Mouse (Mus musculus) stomach, postnatal 0 days (tissue): ENCODE data around the gene Slc26a5. TPM values are rescaled to one million over a fixed set of nuclear protein-coding genes. Genes with fewer than 3 reads are reported as not detected.

Experiments used
- ATAC-seq: fragments of 200-750 bp; cut with Nextera tagmentation; 2 replicates; pipeline ENCODE4 v1.8.0; 2017; ENCODE audit not compliant: low FRiP score, low TSS enrichment
- DNase-seq: peaks from one replicate; pipeline ENCODE4 v3.0.0-alpha.2; 2016; ENCODE audit warnings: low spot score
- H3K27ac ChIP-seq: fragments of 300-500 bp; sonication (generic); replicated peaks from 2 replicates; pipeline ENCODE4 v1.5.1; 2014; ENCODE audit warnings: mild to moderate bottlenecking, control low read depth
- H3K27me3 ChIP-seq: fragments of 300-500 bp; sonication (generic); 2 replicates; pipeline ENCODE4 v1.6.1; 2014; ENCODE audit warnings: low read length; ENCODE audit not compliant: control insufficient read depth, insufficient read depth
- H3K36me3 ChIP-seq: fragments of 300-500 bp; sonication (generic); 2 replicates; pipeline ENCODE4 v1.6.1; 2014; ENCODE audit warnings: low read length, mixed read lengths; ENCODE audit not compliant: control insufficient read depth, insufficient read depth
- H3K4me1 ChIP-seq: fragments of 300-500 bp; sonication (generic); replicated peaks from 2 replicates; pipeline ENCODE4 v1.6.1; 2014; ENCODE audit warnings: antibody characterized with exemption; ENCODE audit not compliant: control insufficient read depth, insufficient read depth
- H3K4me2 ChIP-seq: fragments of 300-500 bp; sonication (generic); replicated peaks from 2 replicates; pipeline ENCODE4 v1.6.1; 2014; ENCODE audit warnings: low read depth, mild to moderate bottlenecking, control low read depth, moderate library complexity
- H3K4me3 ChIP-seq: fragments of 300-500 bp; sonication (generic); 2 replicates; pipeline ENCODE4 v1.5.1; 2014; ENCODE audit warnings: low read depth, low read length, control low read depth
- H3K9ac ChIP-seq: fragments of 300-500 bp; sonication (generic); 2 replicates; pipeline ENCODE4 v1.6.1; 2014; ENCODE audit warnings: mild to moderate bottlenecking, low read length, control low read depth, mixed read lengths
- H3K9me3 ChIP-seq: fragments of 300-500 bp; sonication (generic); 2 replicates; pipeline ENCODE4 v1.6.1; 2016; ENCODE audit warnings: low read length; ENCODE audit not compliant: control insufficient read depth
- CTCF ChIP-seq: IDR thresholded peaks from 2 replicates; pipeline ENCODE4 v1.5.1; 2016; ENCODE audit warnings: antibody characterized with exemption, low read depth, mild to moderate bottlenecking, moderate library complexity
- EP300 ChIP-seq: optimal IDR thresholded peaks from 2 replicates; pipeline ENCODE3; 2016; ENCODE audit warnings: antibody characterized with exemption
- WGBS: fragments of 180-500 bp; shearing (Covaris S2); extraction: QIAGEN DNeasy Blood & Tissue Kit; methylation state at CpG from one replicate; pipeline ENCODE4 v1.1.7; 2014; 5-methylcytosine and 5-hydroxymethylcytosine counted together
- polyA plus RNA-seq: library from polyadenylated mRNA; unstranded; fragments of >200 nt; fragmentation: Nextera tagmentation; extraction: Ambion mirVana; gene quantifications from 2 replicates; pipeline ENCODE4 v1.2.1, GENCODE M21; 2015

Gene Slc26a5
- polyA plus RNA-seq, 1 experiment from 2014 or later: not detected

GRCm38 (mm10) chr5:21858653-21859052 lies 6.8 kb downstream of the Slc26a5 start:
- Histone ChIP-seq H3K4me2 (no peak overlapping the region), H3K27me3 (no peaks in the 10 kb centered on the region), H3K9me3 (no peaks in the 10 kb centered on the region), H3K4me1 (no peaks in the 10 kb centered on the region), H3K27ac (no peak overlapping the region), H3K9ac (no peak overlapping the region), H3K36me3 (no peaks in the 10 kb centered on the region), H3K4me3 (no peak overlapping the region)
- WGBS: 81% methylated on average over 7 of the region's 7 CpGs
- no peak for TF ChIP-seq CTCF
- no peak for TF ChIP-seq EP300
- ATAC-seq: no peak
- DNase-seq: no peak

DNA sequence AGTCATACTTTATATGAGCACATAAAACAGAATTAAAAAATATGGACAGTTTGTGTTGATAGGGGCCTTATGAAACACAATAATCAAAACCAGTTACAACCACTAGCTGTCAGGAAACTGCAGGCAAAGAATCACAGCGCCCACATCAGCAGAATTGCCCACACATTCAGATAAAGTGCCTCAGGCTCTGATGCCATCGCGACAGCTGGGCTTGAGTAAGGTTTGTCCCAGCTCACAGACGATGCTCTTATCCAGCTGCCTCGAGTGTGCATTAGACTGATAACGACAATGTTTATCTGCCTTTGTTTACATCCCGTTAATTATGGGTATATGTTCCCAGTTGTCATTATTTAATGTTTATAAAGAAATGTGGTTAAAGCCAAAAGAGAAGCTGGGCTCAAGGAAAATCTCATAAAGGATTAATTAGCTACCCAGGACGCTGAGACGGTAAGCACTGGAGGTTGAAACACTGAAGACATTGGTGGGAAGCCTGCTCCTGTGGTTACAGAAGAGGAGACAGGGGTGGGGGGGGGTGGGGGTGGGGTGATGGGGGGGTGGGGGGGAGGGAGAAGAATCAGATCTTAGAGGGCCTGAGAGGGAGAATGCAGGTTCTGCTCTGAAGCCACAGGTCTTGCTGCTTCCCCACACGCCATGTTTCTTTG lies 13.6 kb downstream of the Slc26a5 start:
- ATAC-seq (no peak), DNase-seq (no peak)
- Histone ChIP-seq H3K27me3 (no peaks in the 10 kb centered on the region), H3K36me3 (no peaks in the 10 kb centered on the region), H3K4me3 (no peak overlapping the region), H3K4me2 (no peak overlapping the region), H3K4me1 (no peaks in the 10 kb centered on the region), H3K9ac (no peak overlapping the region), H3K27ac (no peak overlapping the region), H3K9me3 (no peaks in the 10 kb centered on the region)
- TF ChIP-seq CTCF (no peak), EP300 (no peak)
- 36% methylated on average over 10 of the region's 10 CpGs for WGBS

DNA sequence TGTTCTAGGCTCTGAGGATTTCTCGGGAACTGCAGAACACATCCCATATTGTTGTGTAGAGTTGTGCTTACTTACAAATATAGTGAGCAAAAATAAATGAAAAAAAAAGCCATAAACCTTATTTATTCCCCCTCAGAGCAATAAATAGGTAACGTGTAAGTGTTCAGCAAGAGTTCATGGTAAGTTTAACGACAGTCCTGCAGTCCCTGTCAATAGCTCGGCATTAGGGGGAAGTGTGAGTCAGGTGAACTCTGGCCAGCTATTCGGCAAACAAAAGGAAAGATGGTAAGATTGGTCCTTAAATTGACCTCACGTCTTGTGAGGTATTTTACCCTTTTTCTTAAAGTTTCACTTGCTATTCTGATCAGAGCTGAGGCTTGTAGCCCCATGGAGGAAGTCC lies 18.0 kb downstream of the Slc26a5 start:
- no peak for TF ChIP-seq EP300
- no peak for TF ChIP-seq CTCF
- Histone ChIP-seq H3K4me3 (no peak overlapping the region), H3K9me3 (no peaks in the 10 kb centered on the region), H3K36me3 (no peaks in the 10 kb centered on the region), H3K4me2 (no peak overlapping the region), H3K27me3 (no peaks in the 10 kb centered on the region), H3K9ac (no peak overlapping the region), H3K27ac (no peak overlapping the region), H3K4me1 (no peaks in the 10 kb centered on the region)
- DNase-seq (no peak), ATAC-seq (no peak)
- WGBS: 59% methylated on average over 6 of the region's 6 CpGs

GRCm38 (mm10) chr5:21846616-21847290 lies 18.7 kb downstream of the Slc26a5 start:
- Histone ChIP-seq H3K27ac (no peak overlapping the region), H3K36me3 (no peaks in the 10 kb centered on the region), H3K4me2 (no peak overlapping the region), H3K9me3 (no peaks in the 10 kb centered on the region), H3K4me1 (no peaks in the 10 kb centered on the region), H3K27me3 (no peaks in the 10 kb centered on the region), H3K9ac (no peak overlapping the region), H3K4me3 (no peak overlapping the region)
- no peak for ATAC-seq
- no peak for TF ChIP-seq EP300
- no peak for TF ChIP-seq CTCF
- no peak for DNase-seq
- 72% methylated on average over 20 of the region's 20 CpGs for WGBS

DNA sequence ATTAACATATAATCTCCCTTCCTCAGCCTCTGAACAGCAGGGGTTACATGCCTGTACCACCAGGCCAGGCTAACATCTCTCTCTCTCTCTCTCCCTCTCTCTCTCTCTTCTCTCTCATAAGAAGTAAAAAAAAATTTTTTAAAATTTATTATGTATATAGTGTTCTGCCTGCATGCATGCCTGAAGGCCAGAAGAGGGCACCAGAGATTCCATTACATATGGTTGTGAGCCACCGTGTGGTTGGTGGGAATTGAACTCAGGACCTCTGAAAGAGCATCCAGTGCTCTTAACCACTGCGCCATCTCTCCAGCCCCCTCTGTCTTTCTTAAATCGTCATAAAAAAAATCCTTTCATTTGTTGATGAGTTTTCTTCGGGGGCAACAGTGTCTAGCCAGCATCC lies 20.7 kb downstream of the Slc26a5 start:
- no peak overlapping the region for H3K4me2 ChIP-seq
- H3K4me1 ChIP-seq: no peaks in the 10 kb centered on the region
- H3K36me3 ChIP-seq: no peaks in the 10 kb centered on the region
- DNase-seq: no peak
- no peak for ATAC-seq
- H3K4me3 ChIP-seq: no peak overlapping the region
- 68% methylated on average over 4 of the region's 4 CpGs for WGBS
- H3K27ac ChIP-seq: no peak overlapping the region
- no peaks in the 10 kb centered on the region for H3K9me3 ChIP-seq
- no peaks in the 10 kb centered on the region for H3K27me3 ChIP-seq
- no peak overlapping the region for H3K9ac ChIP-seq
- TF ChIP-seq EP300 (no peak), CTCF (peak; percentile 57)

- Histone ChIP-seq H3K9me3 (no peaks in the 10 kb centered on the region), H3K4me2 (no peak overlapping the region), H3K4me3 (no peak overlapping the region), H3K27me3 (no peaks in the 10 kb centered on the region), H3K4me1 (no peaks in the 10 kb centered on the region), H3K36me3 (no peaks in the 10 kb centered on the region), H3K27ac (no peak overlapping the region), H3K9ac (no peak overlapping the region)
- ATAC-seq: no peak
- DNase-seq: no peak
- WGBS: 74% methylated on average over 3 of the region's 3 CpGs
- TF ChIP-seq EP300: no peak
- no peak for TF ChIP-seq CTCF
These were observed 33.6 kb downstream of the Slc26a5 start for GRCm38 (mm10) chr5:21831761-21832160.
